Mouse (Mus musculus) stomach, embryonic 14.5 days (tissue): ENCODE data around the gene Supt5. TPM values are rescaled to one million over a fixed set of nuclear protein-coding genes. Genes with fewer than 3 reads are reported as not detected.

ENCODE experiments used
- ATAC-seq: fragments of 200-750 bp; cut with Nextera tagmentation; 2 replicates; pipeline ENCODE4 v1.8.0; 2017; ENCODE audit warnings: low read depth, moderate TSS enrichment; ENCODE audit not compliant: insufficient number of reproducible peaks, insufficient read depth, low FRiP score
- H3K27ac ChIP-seq: fragments of 300-500 bp; sonication (generic); 2 replicates; pipeline ENCODE4 v1.5.1; 2014; ENCODE audit warnings: mild to moderate bottlenecking, low read length, moderate library complexity, mixed read lengths
- H3K27me3 ChIP-seq: fragments of 300-500 bp; sonication (generic); 2 replicates; pipeline ENCODE4 v1.6.1; 2014; ENCODE audit warnings: low read length, control low read depth, mixed read lengths; ENCODE audit not compliant: control insufficient read depth, insufficient read depth
- H3K36me3 ChIP-seq: fragments of 300-500 bp; sonication (generic); 2 replicates; pipeline ENCODE4 v1.6.1; 2014; ENCODE audit warnings: mild to moderate bottlenecking, control low read depth, low read length, moderate library complexity, mixed read lengths; ENCODE audit not compliant: control insufficient read depth, insufficient read depth
- H3K4me1 ChIP-seq: fragments of 300-500 bp; sonication (generic); 2 replicates; pipeline ENCODE4 v1.6.1; 2014; ENCODE audit warnings: low read length, control low read depth, mixed read lengths; ENCODE audit not compliant: control insufficient read depth, insufficient read depth
- H3K4me2 ChIP-seq: fragments of 300-500 bp; sonication (generic); replicated peaks from 2 replicates; pipeline ENCODE4 v1.6.1; 2014; ENCODE audit warnings: low read depth, low read length, control low read depth
- H3K4me3 ChIP-seq: fragments of 300-500 bp; sonication (generic); 2 replicates; pipeline ENCODE4 v1.5.1; 2014; ENCODE audit warnings: low read depth, low read length, control low read depth
- H3K9ac ChIP-seq: fragments of 300-500 bp; sonication (generic); replicated peaks from 2 replicates; pipeline ENCODE4 v1.6.1; 2014; ENCODE audit warnings: low read depth, mild to moderate bottlenecking, control low read depth, low read length, moderate library complexity, mixed read lengths
- H3K9me3 ChIP-seq: fragments of 300-500 bp; sonication (generic); 2 replicates; pipeline ENCODE4 v1.6.1; 2016; ENCODE audit warnings: low read depth, low read length, control low read depth; ENCODE audit not compliant: control insufficient read depth
- WGBS: fragments of 180-500 bp; shearing (Covaris S2); extraction: QIAGEN DNeasy Blood & Tissue Kit; methylation state at CpG from one replicate; pipeline ENCODE4 v1.1.7; 2014; 5-methylcytosine and 5-hydroxymethylcytosine counted together
- polyA plus RNA-seq: library from polyadenylated mRNA; unstranded; fragments of >200 nt; fragmentation: Nextera tagmentation; extraction: Ambion mirVana; gene quantifications from 2 replicates; pipeline ENCODE4 v1.2.1, GENCODE M21; 2014

Gene Supt5
- polyA plus RNA-seq, 1 experiment from 2014 or later, result 71.7 TPM

GRCm38 (mm10) chr7:28290165-28290564, 48.4 kb downstream of the Supt5 start:
- no peak overlapping the region for H3K9ac ChIP-seq
- H3K4me3 ChIP-seq, result peak overlapping the region; percentile 23
- ATAC-seq, result peak; percentile 10; the same call in 1 of the 2 replicates

GRCm38 (mm10) chr7:28280630-28281029, 57.9 kb downstream of the Supt5 start:
- no peak overlapping the region for H3K4me2 ChIP-seq
- WGBS, result 77% methylated on average over 7 of the region's 7 CpGs
- no peak for ATAC-seq

More at GRCm38 (mm10) chr7:28290165-28290564, 48.4 kb downstream of the Supt5 start:
- WGBS, result 2% methylated on average over 18 of the region's 18 CpGs
- H3K4me2 ChIP-seq, result peak overlapping the region; percentile 48
- no peaks in the 10 kb centered on the region for H3K36me3 ChIP-seq
- H3K27ac ChIP-seq, result no peak overlapping the region
- peaks cover 39% of the 10 kb centered on the region; the same call in 1 of the 2 replicates for H3K27me3 ChIP-seq
- H3K4me1 ChIP-seq, result no peaks in the 10 kb centered on the region; the same call in 1 of the 2 replicates
- no peaks in the 10 kb centered on the region for H3K9me3 ChIP-seq

DNA sequence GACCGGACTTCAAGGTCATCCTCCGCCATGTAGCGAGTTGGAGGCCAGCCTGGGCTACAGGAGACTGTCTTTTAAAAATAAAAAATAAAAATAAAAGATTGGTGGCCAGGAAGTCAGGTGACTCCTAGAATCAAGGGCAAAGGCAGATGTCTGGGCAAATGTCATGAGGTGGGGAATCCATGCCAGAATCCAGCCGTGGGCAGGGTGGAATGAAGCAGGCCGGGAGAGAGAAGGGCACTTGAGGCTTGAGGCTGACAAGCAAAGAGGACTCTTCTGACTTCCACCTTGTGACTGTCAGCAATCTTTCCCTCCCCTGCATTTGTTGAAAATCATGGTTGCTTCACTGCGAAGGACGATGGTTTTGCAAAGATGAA, 60.3 kb downstream of the Supt5 start:
- peak; percentile 25; the same call in 1 of the 2 replicates for ATAC-seq
- Histone ChIP-seq H3K36me3 (no peaks in the 10 kb centered on the region), H3K4me2 (peak overlapping the region; percentile 86), H3K9me3 (no peaks in the 10 kb centered on the region), H3K4me1 (no peaks in the 10 kb centered on the region), H3K9ac (peak overlapping the region; percentile 84), H3K27ac (peak overlapping the region; percentile 75; the same call in 1 of the 2 replicates), H3K4me3 (peak overlapping the region; percentile 66), H3K27me3 (no peaks in the 10 kb centered on the region)
- 77% methylated on average over 7 of the region's 7 CpGs for WGBS

More at GRCm38 (mm10) chr7:28280630-28281029, 57.9 kb downstream of the Supt5 start:
- no peak overlapping the region for H3K4me3 ChIP-seq
- no peaks in the 10 kb centered on the region for H3K27me3 ChIP-seq
- no peaks in the 10 kb centered on the region for H3K9me3 ChIP-seq
- H3K9ac ChIP-seq, result no peak overlapping the region
- no peaks in the 10 kb centered on the region for H3K4me1 ChIP-seq
- H3K36me3 ChIP-seq, result no peaks in the 10 kb centered on the region
- H3K27ac ChIP-seq, result no peak overlapping the region

DNA sequence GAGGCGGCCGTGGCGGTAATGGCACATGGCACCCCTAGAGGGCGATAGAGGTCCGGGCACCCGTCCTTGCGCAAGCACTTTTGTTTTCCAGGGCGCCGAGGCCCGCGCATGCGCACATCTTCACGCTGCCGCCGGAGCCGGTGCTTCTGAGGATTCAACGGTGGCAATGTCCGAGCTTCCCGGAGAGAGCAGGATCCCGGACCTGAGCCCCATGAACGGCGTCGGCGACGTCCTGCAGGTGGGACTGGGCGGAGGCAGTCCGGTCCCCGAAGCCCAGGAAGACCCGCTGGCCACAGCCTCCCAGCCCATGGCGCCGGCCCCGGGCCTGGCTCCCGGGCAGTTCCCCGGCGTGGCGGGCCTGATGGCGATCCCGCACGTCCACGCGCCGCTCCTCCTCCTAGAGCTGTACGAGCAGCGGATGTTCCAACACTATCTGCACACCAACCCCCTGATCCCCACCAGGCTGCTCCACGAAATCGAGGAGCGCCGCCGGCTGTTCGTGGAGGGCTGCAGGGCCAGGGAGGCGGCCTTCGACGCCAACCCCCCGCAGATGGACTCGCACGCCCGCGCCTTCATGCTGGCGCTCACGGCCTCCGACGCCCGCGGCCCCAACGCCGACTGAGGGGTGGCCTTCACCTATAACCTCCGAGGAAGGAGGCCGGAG, 60.8 kb downstream of the Supt5 start, which contains the start of gene Eid2b:
Eid2b (plus strand) TSS at position 125 of the 664 bp plus-strand sequence.
- H3K4me1 ChIP-seq, result no peaks in the 10 kb centered on the region
- H3K4me2 ChIP-seq, result peak within 1 kb of the TSS; percentile 86
- peak within 1 kb of the TSS; percentile 66 for H3K4me3 ChIP-seq
- H3K9me3 ChIP-seq, result no peaks in the 10 kb centered on the region
- 3% methylated on average over 68 of the region's 68 CpGs for WGBS
- peak; percentile 68 for ATAC-seq
- H3K27me3 ChIP-seq, result no peaks in the 10 kb centered on the region
- peak within 1 kb of the TSS; percentile 84 for H3K9ac ChIP-seq
- H3K36me3 ChIP-seq, result no peaks in the 10 kb centered on the region
- H3K27ac ChIP-seq, result peak within 1 kb of the TSS; percentile 75; the same call in 1 of the 2 replicates

DNA sequence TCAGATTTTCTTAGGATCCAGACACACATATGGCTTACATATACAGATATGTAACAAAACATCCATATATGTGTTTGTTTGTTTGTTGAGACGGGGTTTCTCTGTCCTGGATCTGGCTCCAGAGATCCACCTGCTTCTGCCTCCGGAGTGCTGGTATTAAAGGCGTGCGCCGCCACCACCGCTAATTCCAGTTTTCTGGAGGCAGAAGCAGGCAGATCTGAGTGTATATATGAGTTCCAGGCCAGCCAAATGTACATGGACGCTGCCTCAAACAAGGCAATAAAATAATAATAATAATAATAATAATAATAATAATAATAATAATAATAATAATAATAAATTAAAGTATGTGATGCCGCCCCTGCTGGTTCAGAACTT, 61.3 kb downstream of the Supt5 start:
- H3K4me1 ChIP-seq, result no peaks in the 10 kb centered on the region
- WGBS, result 64% methylated on average over 8 of the region's 8 CpGs
- H3K4me2 ChIP-seq, result no peak overlapping the region
- no peak overlapping the region for H3K9ac ChIP-seq
- no peak for ATAC-seq
- H3K9me3 ChIP-seq, result no peaks in the 10 kb centered on the region
- no peak overlapping the region for H3K4me3 ChIP-seq
- H3K27me3 ChIP-seq, result no peaks in the 10 kb centered on the region
- no peaks in the 10 kb centered on the region for H3K36me3 ChIP-seq
- H3K27ac ChIP-seq, result no peak overlapping the region

DNA sequence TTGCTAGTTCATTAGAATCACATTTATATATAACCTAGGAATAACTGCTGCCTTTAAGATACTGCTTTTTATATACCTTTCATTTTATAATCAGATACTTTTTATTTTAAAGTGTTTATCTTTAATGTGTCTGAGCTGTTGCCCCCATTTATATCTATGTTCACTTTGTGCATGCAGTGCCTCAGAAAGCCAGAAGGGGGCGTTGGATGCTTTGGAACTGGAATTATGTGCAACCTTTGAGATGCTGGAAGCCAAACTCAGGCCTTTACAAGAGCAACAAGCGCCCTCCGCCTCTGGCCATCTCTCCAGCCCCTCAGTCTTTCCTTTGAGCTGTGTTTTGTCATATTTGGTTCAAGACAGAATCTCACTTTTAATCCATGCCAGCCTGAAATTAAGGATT, 66.8 kb downstream of the Supt5 start:
- 72% methylated on average over 3 of the region's 3 CpGs for WGBS
- H3K9me3 ChIP-seq, result no peaks in the 10 kb centered on the region
- H3K27ac ChIP-seq, result no peak overlapping the region
- no peaks in the 10 kb centered on the region; the same call in 1 of the 2 replicates for H3K36me3 ChIP-seq
- no peak overlapping the region for H3K9ac ChIP-seq
- no peak overlapping the region for H3K4me2 ChIP-seq
- H3K4me1 ChIP-seq, result no peaks in the 10 kb centered on the region
- no peak overlapping the region for H3K4me3 ChIP-seq
- no peak for ATAC-seq
- no peaks in the 10 kb centered on the region for H3K27me3 ChIP-seq

- Histone ChIP-seq H3K36me3 (no peaks in the 10 kb centered on the region; the same call in 1 of the 2 replicates), H3K9ac (no peak overlapping the region), H3K27me3 (no peaks in the 10 kb centered on the region), H3K4me1 (no peaks in the 10 kb centered on the region), H3K27ac (no peak overlapping the region), H3K4me2 (no peak overlapping the region), H3K4me3 (no peak overlapping the region), H3K9me3 (no peaks in the 10 kb centered on the region)
- 94% methylated on average over 12 of the region's 12 CpGs for WGBS
- ATAC-seq, result no peak
Measured at GRCm38 (mm10) chr7:28269355-28269754, 69.2 kb downstream of the Supt5 start.

DNA sequence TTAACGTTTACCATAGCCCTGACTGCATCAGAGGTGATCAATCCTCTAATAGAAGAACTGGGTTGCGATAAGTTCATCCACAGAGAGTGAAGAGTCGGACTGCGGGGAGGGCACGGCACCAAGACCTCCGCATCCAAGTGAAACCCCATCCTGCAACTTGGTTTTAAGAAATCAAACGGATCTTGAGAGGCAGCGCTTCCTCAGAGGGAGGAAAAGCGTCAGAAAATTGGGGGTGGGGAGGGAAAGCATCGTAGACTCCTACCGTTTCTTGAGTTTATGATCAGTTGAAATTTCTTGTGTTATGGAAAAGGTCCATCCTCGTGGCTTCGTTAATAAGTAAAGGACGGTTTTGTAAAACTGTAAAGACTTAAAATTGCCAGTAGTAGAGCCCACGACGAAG, 70.0 kb downstream of the Supt5 start:
- no peaks in the 10 kb centered on the region; the same call in 1 of the 2 replicates for H3K36me3 ChIP-seq
- WGBS, result 26% methylated on average over 16 of the region's 16 CpGs
- H3K9ac ChIP-seq, result peak overlapping the region; percentile 99
- no peaks in the 10 kb centered on the region for H3K27me3 ChIP-seq
- H3K4me3 ChIP-seq, result peak overlapping the region; percentile 80
- peak overlapping the region; percentile 55 for H3K4me2 ChIP-seq
- no peaks in the 10 kb centered on the region for H3K4me1 ChIP-seq
- H3K27ac ChIP-seq, result peak overlapping the region; percentile 82
- ATAC-seq, result no peak
- H3K9me3 ChIP-seq, result no peaks in the 10 kb centered on the region
